Mouse (Mus musculus): Measurements from ENCODE around the gene Ephb2. TPM values are rescaled to one million over a fixed set of nuclear protein-coding genes. Genes with fewer than 3 reads are reported as not detected.

Gene Ephb2
- polyA plus RNA-seq, 1 experiment from 2014 or later, result 40.0 TPM

GRCm38 (mm10) chr4:136688113-136688512 is 147.7 kb downstream of the Ephb2 start:
- no peak for ATAC-seq (ENCODE audit: low FRiP score, low read depth)
- H3K27ac ChIP-seq (replicated peaks), result no peak overlapping the region
- no peak overlapping the region for H3K4me3 ChIP-seq
- no peak overlapping the region for H3K9ac ChIP-seq (replicated peaks)
- peaks cover 86% of the 10 kb centered on the region for H3K36me3 ChIP-seq
- H3K4me1 ChIP-seq, result peaks cover 17% of the 10 kb centered on the region
- no peaks in the 10 kb centered on the region for H3K9me3 ChIP-seq
- H3K27me3 ChIP-seq, result no peaks in the 10 kb centered on the region
- no peak overlapping the region for H3K4me2 ChIP-seq (replicated peaks)
- WGBS, result 71% methylated on average over 4 of the region's 4 CpGs

- Histone ChIP-seq H3K9ac (replicated peaks) (no peak overlapping the region), H3K27ac (replicated peaks) (no peak overlapping the region), H3K27me3 (no peaks in the 10 kb centered on the region), H3K4me3 (no peak overlapping the region), H3K9me3 (no peaks in the 10 kb centered on the region), H3K36me3 (peaks cover 82% of the 10 kb centered on the region), H3K4me2 (replicated peaks) (no peak overlapping the region), H3K4me1 (peaks cover 38% of the 10 kb centered on the region)
- ATAC-seq (ENCODE audit: low FRiP score, low read depth), result no peak
- 34% methylated on average over 10 of the region's 10 CpGs for WGBS
These were observed 150.3 kb downstream of the Ephb2 start for GRCm38 (mm10) chr4:136685431-136685869.

- 85% methylated on average over 5 of the region's 6 CpGs for WGBS
- no peak for ATAC-seq (ENCODE audit: low FRiP score, low read depth)
- Histone ChIP-seq H3K9me3 (no peaks in the 10 kb centered on the region), H3K27me3 (no peaks in the 10 kb centered on the region), H3K4me2 (replicated peaks) (no peak overlapping the region), H3K27ac (replicated peaks) (peak overlapping the region; percentile 7; the same call in 1 of the 2 replicates), H3K36me3 (peaks cover 73% of the 10 kb centered on the region), H3K4me3 (no peak overlapping the region), H3K9ac (replicated peaks) (no peak overlapping the region), H3K4me1 (peaks cover 41% of the 10 kb centered on the region)
These were observed 151.3 kb downstream of the Ephb2 start for GRCm38 (mm10) chr4:136684485-136684884.

GRCm38 (mm10) chr4:136680641-136681040 is 155.1 kb downstream of the Ephb2 start:
- Histone ChIP-seq H3K4me3 (no peak overlapping the region), H3K4me1 (peaks cover 37% of the 10 kb centered on the region), H3K27me3 (no peaks in the 10 kb centered on the region), H3K4me2 (replicated peaks) (no peak overlapping the region), H3K9ac (replicated peaks) (no peak overlapping the region), H3K36me3 (peaks cover 60% of the 10 kb centered on the region), H3K9me3 (no peaks in the 10 kb centered on the region), H3K27ac (replicated peaks) (peak overlapping the region; percentile 69)
- WGBS, result 77% methylated on average over 14 of the region's 14 CpGs
- no peak for ATAC-seq (ENCODE audit: low FRiP score, low read depth)

GRCm38 (mm10) chr4:136679221-136679620 is 156.6 kb downstream of the Ephb2 start:
- no peaks in the 10 kb centered on the region for H3K9me3 ChIP-seq
- WGBS, result 85% methylated on average over 8 of the region's 8 CpGs
- no peak overlapping the region for H3K4me3 ChIP-seq
- no peak overlapping the region for H3K9ac ChIP-seq (replicated peaks)
- no peaks in the 10 kb centered on the region for H3K27me3 ChIP-seq
- ATAC-seq (ENCODE audit: low FRiP score, low read depth), result no peak
- H3K4me1 ChIP-seq, result peaks cover 27% of the 10 kb centered on the region
- H3K27ac ChIP-seq (replicated peaks), result peak overlapping the region; percentile 69
- no peak overlapping the region for H3K4me2 ChIP-seq (replicated peaks)
- H3K36me3 ChIP-seq, result peaks cover 63% of the 10 kb centered on the region

- ATAC-seq (ENCODE audit: low FRiP score, low read depth), result peak; percentile 41; the same call in 1 of the 2 replicates
- H3K9ac ChIP-seq (replicated peaks), result no peak overlapping the region
- H3K4me1 ChIP-seq, result peaks cover 26% of the 10 kb centered on the region
- H3K27ac ChIP-seq (replicated peaks), result peak overlapping the region; percentile 69; the same call in 1 of the 2 replicates
- peaks cover 62% of the 10 kb centered on the region for H3K36me3 ChIP-seq
- H3K4me2 ChIP-seq (replicated peaks), result no peak overlapping the region
- no peaks in the 10 kb centered on the region for H3K27me3 ChIP-seq
- no peak overlapping the region for H3K4me3 ChIP-seq
- 8% methylated on average over 3 of the region's 3 CpGs for WGBS
- no peaks in the 10 kb centered on the region for H3K9me3 ChIP-seq
These were observed 157.3 kb downstream of the Ephb2 start for GRCm38 (mm10) chr4:136678480-136678879.

GRCm38 (mm10) chr4:136675439-136675838 is 160.3 kb downstream of the Ephb2 start:
- Histone ChIP-seq H3K27me3 (no peaks in the 10 kb centered on the region), H3K27ac (replicated peaks) (no peak overlapping the region), H3K9me3 (no peaks in the 10 kb centered on the region), H3K36me3 (peaks cover 63% of the 10 kb centered on the region), H3K9ac (replicated peaks) (no peak overlapping the region), H3K4me2 (replicated peaks) (no peak overlapping the region), H3K4me1 (0 out of 2 replicates have a peak, but pooled peaks cover 5% of the 10 kb centered on the region), H3K4me3 (no peak overlapping the region)
- ATAC-seq (ENCODE audit: low FRiP score, low read depth), result no peak
- 89% methylated on average over 9 of the region's 9 CpGs for WGBS

GRCm38 (mm10) chr4:136672335-136673090 is 163.3 kb downstream of the Ephb2 start:
- 91% methylated on average over 19 of the region's 19 CpGs for WGBS
- Histone ChIP-seq H3K9ac (replicated peaks) (no peak overlapping the region), H3K27me3 (no peaks in the 10 kb centered on the region), H3K4me3 (no peak overlapping the region), H3K27ac (replicated peaks) (no peak overlapping the region), H3K9me3 (no peaks in the 10 kb centered on the region), H3K4me2 (replicated peaks) (no peak overlapping the region), H3K4me1 (no peaks in the 10 kb centered on the region), H3K36me3 (peaks cover 90% of the 10 kb centered on the region)
- no peak for ATAC-seq (ENCODE audit: low FRiP score, low read depth)

GRCm38 (mm10) chr4:136667757-136668156 is 168.0 kb downstream of the Ephb2 start:
- ATAC-seq (ENCODE audit: low FRiP score, low read depth), result no peak
- Histone ChIP-seq H3K27ac (replicated peaks) (no peak overlapping the region), H3K9me3 (no peaks in the 10 kb centered on the region), H3K4me1 (no peaks in the 10 kb centered on the region), H3K27me3 (no peaks in the 10 kb centered on the region), H3K36me3 (peaks cover 89% of the 10 kb centered on the region), H3K9ac (replicated peaks) (no peak overlapping the region), H3K4me3 (no peak overlapping the region), H3K4me2 (replicated peaks) (no peak overlapping the region)
- 76% methylated on average over 10 of the region's 10 CpGs for WGBS

GRCm38 (mm10) chr4:136666002-136666401 is 169.8 kb downstream of the Ephb2 start:
- Histone ChIP-seq H3K9me3 (no peaks in the 10 kb centered on the region), H3K4me1 (no peaks in the 10 kb centered on the region), H3K9ac (replicated peaks) (no peak overlapping the region), H3K27me3 (no peaks in the 10 kb centered on the region), H3K36me3 (peaks cover 80% of the 10 kb centered on the region), H3K4me2 (replicated peaks) (no peak overlapping the region), H3K27ac (replicated peaks) (no peak overlapping the region), H3K4me3 (no peak overlapping the region)
- 78% methylated on average over 4 of the region's 4 CpGs for WGBS
- ATAC-seq (ENCODE audit: low FRiP score, low read depth), result no peak

GRCm38 (mm10) chr4:136665068-136665467 is 170.7 kb downstream of the Ephb2 start:
- H3K4me1 ChIP-seq, result no peaks in the 10 kb centered on the region
- 80% methylated on average over 9 of the region's 9 CpGs for WGBS
- no peaks in the 10 kb centered on the region for H3K9me3 ChIP-seq
- H3K4me2 ChIP-seq (replicated peaks), result no peak overlapping the region
- no peak overlapping the region for H3K4me3 ChIP-seq
- H3K27ac ChIP-seq (replicated peaks), result no peak overlapping the region
- H3K36me3 ChIP-seq, result peaks cover 83% of the 10 kb centered on the region
- no peaks in the 10 kb centered on the region for H3K27me3 ChIP-seq
- no peak for ATAC-seq (ENCODE audit: low FRiP score, low read depth)
- no peak overlapping the region for H3K9ac ChIP-seq (replicated peaks)

GRCm38 (mm10) chr4:136657914-136658313 is 177.9 kb downstream of the Ephb2 start:
- peaks cover 4% of the 10 kb centered on the region for H3K4me1 ChIP-seq
- H3K9ac ChIP-seq (replicated peaks), result no peak overlapping the region
- no peak overlapping the region for H3K27ac ChIP-seq (replicated peaks)
- no peaks in the 10 kb centered on the region for H3K9me3 ChIP-seq
- WGBS, result 85% methylated on average over 3 of the region's 3 CpGs
- no peak overlapping the region for H3K4me3 ChIP-seq
- peaks cover 87% of the 10 kb centered on the region for H3K36me3 ChIP-seq
- H3K27me3 ChIP-seq, result no peaks in the 10 kb centered on the region
- no peak for ATAC-seq (ENCODE audit: low FRiP score, low read depth)
- no peak overlapping the region for H3K4me2 ChIP-seq (replicated peaks)

Measured in midbrain, embryonic 12.5 days (tissue).